Mouse (Mus musculus) heart, embryonic 11.5 days (tissue): ENCODE results near the gene Slc25a41. TPM values are rescaled to one million over a fixed set of nuclear protein-coding genes. Genes with fewer than 3 reads are reported as not detected.
"Not testable (repeated sequence)": the region's sequence is repeated elsewhere in the genome, so short reads cannot be mapped to it uniquely, and the experiment has no call there.

Experiments used
- ATAC-seq: fragments of 200-750 bp; cut with Nextera tagmentation; replicated peaks from 2 replicates; pipeline ENCODE4 v1.8.0; 2017; ENCODE audit warnings: moderate library complexity; ENCODE audit not compliant: insufficient number of reproducible peaks, low FRiP score, low TSS enrichment
- H3K27ac ChIP-seq: fragments of 300-500 bp; sonication (generic); 2 replicates; pipeline ENCODE4 v1.5.1; 2014; ENCODE audit warnings: mild to moderate bottlenecking, low read depth, low read length
- H3K27me3 ChIP-seq: fragments of 300-500 bp; sonication (generic); 2 replicates; pipeline ENCODE4 v1.6.1; 2014; ENCODE audit warnings: mild to moderate bottlenecking, low read length, mixed read lengths; ENCODE audit not compliant: control insufficient read depth, insufficient read depth
- H3K36me3 ChIP-seq: fragments of 300-500 bp; sonication (generic); 2 replicates; pipeline ENCODE4 v1.6.1; 2014; ENCODE audit warnings: mild to moderate bottlenecking, low read length, moderate library complexity, mixed read lengths; ENCODE audit not compliant: control insufficient read depth, insufficient read depth
- H3K4me1 ChIP-seq: fragments of 300-500 bp; sonication (generic); 2 replicates; pipeline ENCODE4 v1.6.1; 2014; ENCODE audit warnings: low read length; ENCODE audit not compliant: control insufficient read depth, insufficient read depth
- H3K4me2 ChIP-seq: fragments of 300-500 bp; sonication (generic); 2 replicates; pipeline ENCODE4 v1.6.1; 2014; ENCODE audit warnings: mild to moderate bottlenecking, moderate library complexity
- H3K4me3 ChIP-seq: fragments of 300-500 bp; sonication (generic); 2 replicates; pipeline ENCODE4 v1.5.1; 2014; ENCODE audit warnings: low read depth, low read length
- H3K9ac ChIP-seq: fragments of 300-500 bp; sonication (generic); 2 replicates; pipeline ENCODE4 v1.6.1; 2014; ENCODE audit warnings: mild to moderate bottlenecking, low read depth, low read length, moderate library complexity
- H3K9me3 ChIP-seq: fragments of 300-500 bp; sonication (generic); replicated peaks from 2 replicates; pipeline ENCODE4 v1.6.1; 2016; ENCODE audit warnings: low read length; ENCODE audit not compliant: control insufficient read depth
- WGBS: fragments of 180-500 bp; shearing (Covaris S2); extraction: QIAGEN DNeasy Blood & Tissue Kit; methylation state at CpG from one replicate; pipeline ENCODE4 v1.1.7; 2014; ENCODE audit not compliant: insufficient replicate concordance; 5-methylcytosine and 5-hydroxymethylcytosine counted together
- polyA plus RNA-seq: library from polyadenylated mRNA; unstranded; fragments of >200 nt; fragmentation: Nextera tagmentation; extraction: Ambion mirVana; gene quantifications from 2 replicates; pipeline ENCODE4 v1.2.1, GENCODE M21; 2014

Gene Slc25a41
- polyA plus RNA-seq, 1 experiment from 2014 or later: not detected

DNA sequence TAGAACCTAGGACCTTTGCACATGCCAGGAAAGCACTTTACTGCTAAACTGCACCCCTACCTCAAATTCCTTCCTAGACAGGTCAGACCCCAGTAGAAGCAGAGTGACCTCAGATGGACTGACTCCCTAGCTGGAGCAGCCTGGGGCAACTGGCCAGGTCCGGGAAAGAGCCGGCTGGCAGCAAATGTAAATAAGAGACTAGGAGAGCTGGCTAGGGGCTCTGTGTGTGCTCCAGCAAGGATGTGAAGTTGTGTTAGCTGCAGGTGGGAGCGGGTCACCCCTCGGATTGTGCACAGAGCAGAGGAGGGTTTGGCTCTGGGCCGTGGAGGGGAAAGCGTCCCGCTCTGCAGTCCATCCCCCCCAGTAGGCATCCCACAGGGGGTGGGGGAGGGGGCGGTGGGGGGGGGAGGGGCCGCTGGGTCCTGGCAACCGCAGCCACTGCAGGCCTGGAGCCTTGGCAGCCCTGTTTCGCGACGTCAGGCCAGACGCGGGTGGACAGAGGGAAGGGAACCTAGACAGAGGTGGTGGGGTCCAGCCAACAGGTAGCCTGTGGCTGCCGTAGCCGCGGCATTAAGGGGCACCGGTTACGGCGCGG, 17.5 kb upstream of the Slc25a41 start, which contains the start of gene Crb3:
Gene Crb3 (plus strand): TSS at position 215 of the 595 bp plus-strand sequence.
- Histone ChIP-seq H3K27ac (no peak within 1 kb of the TSS), H3K36me3 (no peaks in the 10 kb centered on the region), H3K9ac (peak within 1 kb of the TSS; percentile 86), H3K9me3 (no peaks in the 10 kb centered on the region), H3K4me1 (peaks cover 17% of the 10 kb centered on the region), H3K4me3 (peak within 1 kb of the TSS; percentile 81), H3K27me3 (peaks cover 32% of the 10 kb centered on the region), H3K4me2 (peak within 1 kb of the TSS; percentile 91)
- ATAC-seq: 0 out of 2 replicates have a peak, but pooled peaks have one; percentile 7
- 1% methylated on average over 19 of the region's 22 CpGs for WGBS

DNA sequence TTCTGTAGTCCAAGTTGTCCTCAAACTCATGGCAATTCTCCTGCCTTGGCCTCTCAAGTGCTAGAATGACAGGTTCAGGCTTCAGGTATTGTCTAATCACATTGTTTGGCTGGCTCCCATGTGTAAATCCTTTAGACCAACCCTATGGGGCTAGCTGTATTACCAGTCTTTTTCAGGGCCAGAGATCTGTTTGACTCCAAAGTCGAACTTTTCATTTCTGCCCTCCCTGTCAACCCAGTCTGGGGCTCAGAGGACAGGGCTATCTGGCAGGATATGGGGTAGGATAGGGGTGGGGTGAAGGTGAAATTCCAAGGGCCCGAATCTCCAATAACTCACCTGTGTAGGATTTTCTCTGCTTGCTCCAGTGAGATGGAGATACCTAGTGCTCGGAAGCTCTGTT, 14.8 kb upstream of the Slc25a41 start:
- Histone ChIP-seq H3K36me3 (peaks cover 4% of the 10 kb centered on the region; the same call in 1 of the 2 replicates), H3K27ac (no peak overlapping the region), H3K4me2 (no peak overlapping the region), H3K9me3 (no peaks in the 10 kb centered on the region), H3K9ac (no peak overlapping the region), H3K4me3 (no peak overlapping the region), H3K27me3 (peaks cover 10% of the 10 kb centered on the region), H3K4me1 (peaks cover 9% of the 10 kb centered on the region; the same call in 1 of the 2 replicates)
- ATAC-seq: no peak
- 71% methylated on average over 3 of the region's 3 CpGs for WGBS

DNA sequence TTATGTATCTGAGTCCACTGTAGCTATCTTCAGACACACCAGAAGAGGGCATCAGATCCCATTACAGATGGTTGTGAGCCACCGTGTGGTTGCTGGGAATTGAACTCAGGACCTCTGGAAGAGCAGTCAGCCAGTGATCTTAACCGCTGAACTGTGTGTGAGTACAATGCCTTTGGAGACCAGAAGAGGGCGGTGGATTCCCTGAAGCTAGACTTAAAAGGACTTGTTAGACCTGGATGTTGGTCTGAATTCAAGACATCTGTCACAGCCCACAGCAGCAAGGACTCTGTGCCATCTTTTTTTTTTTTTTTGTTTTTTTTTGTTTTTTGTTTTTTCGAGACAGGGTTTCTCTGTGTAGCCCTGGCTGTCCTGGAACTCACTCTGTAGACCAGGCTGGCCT, 10.2 kb upstream of the Slc25a41 start:
- not testable (repeated sequence) for H3K4me2 ChIP-seq, H3K36me3 ChIP-seq, H3K27me3 ChIP-seq, ATAC-seq, H3K27ac ChIP-seq, H3K9me3 ChIP-seq, H3K4me1 ChIP-seq, H3K4me3 ChIP-seq, H3K9ac ChIP-seq
- whole genome bisulfite sequencing: 80% methylated on average over 4 of the region's 4 CpGs

DNA sequence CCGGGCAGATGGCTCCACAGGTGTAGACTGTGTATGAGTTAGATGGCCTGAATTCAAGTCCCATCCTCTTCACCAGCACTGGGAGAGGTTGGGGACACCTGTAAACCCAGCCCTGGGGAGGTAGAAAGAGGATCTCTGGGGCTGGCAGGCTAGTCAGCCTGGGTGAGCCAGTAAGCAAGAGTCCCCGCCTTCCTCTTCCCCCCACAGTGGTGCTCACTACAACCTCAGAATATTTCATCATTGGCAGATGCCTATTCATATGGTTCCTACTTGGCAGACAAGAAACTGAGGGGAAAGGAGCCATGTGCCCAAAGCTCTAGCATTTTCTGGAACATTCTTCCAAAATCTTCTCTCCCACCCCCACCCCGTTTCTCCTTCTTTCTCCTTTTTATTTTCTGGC, 7.4 kb upstream of the Slc25a41 start:
- no peak for ATAC-seq
- 85% methylated on average over 3 of the region's 3 CpGs for WGBS
- Histone ChIP-seq H3K4me1 (no peaks in the 10 kb centered on the region), H3K27me3 (no peaks in the 10 kb centered on the region), H3K4me2 (no peak overlapping the region), H3K27ac (no peak overlapping the region), H3K4me3 (no peak overlapping the region), H3K36me3 (peaks cover 6% of the 10 kb centered on the region; the same call in 1 of the 2 replicates), H3K9ac (no peak overlapping the region), H3K9me3 (no peaks in the 10 kb centered on the region)

DNA sequence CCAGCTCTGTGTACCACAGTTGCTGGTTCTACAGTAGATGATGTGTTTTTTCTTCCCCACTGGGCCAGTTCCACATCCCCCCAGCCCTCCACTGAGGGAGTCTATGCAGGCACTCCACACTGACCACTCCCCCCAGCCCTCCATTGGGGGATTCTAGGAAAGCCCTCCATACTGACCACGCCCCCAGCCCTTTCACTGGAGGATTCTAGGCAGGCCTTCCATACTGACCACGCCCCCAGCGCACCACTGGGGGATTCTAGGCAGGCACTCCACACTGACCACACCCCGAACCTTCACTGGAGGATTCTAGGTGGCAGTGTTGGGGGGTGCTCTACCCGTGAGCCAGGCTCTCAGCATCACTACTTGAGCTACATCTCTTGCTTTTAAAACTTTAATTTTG, 6.0 kb upstream of the Slc25a41 start:
- no peak overlapping the region for H3K4me2 ChIP-seq
- H3K4me1 ChIP-seq: peaks cover 3% of the 10 kb centered on the region; the same call in 1 of the 2 replicates
- H3K27me3 ChIP-seq: no peaks in the 10 kb centered on the region
- H3K4me3 ChIP-seq: no peak overlapping the region
- ATAC-seq: 0 out of 2 replicates have a peak, but pooled peaks have one; percentile 11
- no peak overlapping the region for H3K9ac ChIP-seq
- WGBS: 31% methylated on average over 5 of the region's 5 CpGs
- no peaks in the 10 kb centered on the region for H3K9me3 ChIP-seq
- no peak overlapping the region for H3K27ac ChIP-seq
- peaks cover 5% of the 10 kb centered on the region; the same call in 1 of the 2 replicates for H3K36me3 ChIP-seq

DNA sequence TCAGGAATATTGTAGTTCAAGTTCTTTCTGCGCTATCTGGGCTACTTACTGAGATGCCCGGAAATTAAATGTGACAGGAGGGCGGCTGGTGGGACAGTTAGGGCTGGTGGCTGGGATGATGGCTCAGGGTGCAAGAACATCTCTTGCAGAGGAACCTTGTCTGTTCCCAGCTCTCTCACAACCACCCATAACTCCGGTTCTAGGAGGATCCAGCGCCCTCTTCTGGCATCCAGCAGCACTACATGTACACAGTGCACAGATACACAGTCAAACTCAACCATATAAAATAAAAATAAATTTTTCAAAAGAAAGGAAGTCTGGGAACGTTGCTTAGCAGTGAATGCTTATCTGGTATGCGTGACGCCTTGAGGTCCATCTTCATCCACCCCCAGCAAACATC, 2.5 kb downstream of the Slc25a41 start:
- peaks cover 11% of the 10 kb centered on the region for H3K27me3 ChIP-seq
- H3K4me3 ChIP-seq: no peak overlapping the region
- H3K27ac ChIP-seq: no peak overlapping the region
- H3K4me1 ChIP-seq: peaks cover 3% of the 10 kb centered on the region; the same call in 1 of the 2 replicates
- no peak overlapping the region for H3K4me2 ChIP-seq
- no peak for ATAC-seq
- no peaks in the 10 kb centered on the region for H3K36me3 ChIP-seq
- 35% methylated on average over 8 of the region's 8 CpGs for WGBS
- no peaks in the 10 kb centered on the region for H3K9me3 ChIP-seq
- no peak overlapping the region for H3K9ac ChIP-seq

DNA sequence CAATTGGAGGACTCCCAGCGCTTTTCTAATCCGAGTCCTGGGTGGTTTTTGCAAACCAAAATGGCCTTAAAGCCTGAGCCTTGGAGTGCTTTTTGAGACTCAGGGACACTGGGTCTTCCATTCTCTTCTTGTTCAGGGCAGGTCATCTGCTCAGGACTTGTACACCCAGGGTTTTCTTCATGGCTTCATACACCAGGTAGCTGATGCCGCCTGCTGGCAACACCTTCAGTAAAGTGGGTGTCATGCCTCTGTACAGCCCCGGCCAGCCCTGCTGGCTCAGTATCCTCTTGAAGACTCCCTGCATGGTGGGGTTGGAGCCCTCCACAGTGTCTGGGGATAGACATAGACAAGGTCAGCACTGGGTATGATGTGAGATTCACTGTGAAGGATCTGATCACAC, 8.6 kb downstream of the Slc25a41 start:
- no peak overlapping the region for H3K27ac ChIP-seq
- WGBS: 78% methylated on average over 4 of the region's 4 CpGs
- no peak overlapping the region for H3K9ac ChIP-seq
- peaks cover 13% of the 10 kb centered on the region for H3K4me1 ChIP-seq
- no peaks in the 10 kb centered on the region for H3K27me3 ChIP-seq
- no peak for ATAC-seq
- peak overlapping the region; percentile 68 for H3K4me2 ChIP-seq
- peaks cover 4% of the 10 kb centered on the region for H3K36me3 ChIP-seq
- H3K4me3 ChIP-seq: no peak overlapping the region
- H3K9me3 ChIP-seq: no peaks in the 10 kb centered on the region

DNA sequence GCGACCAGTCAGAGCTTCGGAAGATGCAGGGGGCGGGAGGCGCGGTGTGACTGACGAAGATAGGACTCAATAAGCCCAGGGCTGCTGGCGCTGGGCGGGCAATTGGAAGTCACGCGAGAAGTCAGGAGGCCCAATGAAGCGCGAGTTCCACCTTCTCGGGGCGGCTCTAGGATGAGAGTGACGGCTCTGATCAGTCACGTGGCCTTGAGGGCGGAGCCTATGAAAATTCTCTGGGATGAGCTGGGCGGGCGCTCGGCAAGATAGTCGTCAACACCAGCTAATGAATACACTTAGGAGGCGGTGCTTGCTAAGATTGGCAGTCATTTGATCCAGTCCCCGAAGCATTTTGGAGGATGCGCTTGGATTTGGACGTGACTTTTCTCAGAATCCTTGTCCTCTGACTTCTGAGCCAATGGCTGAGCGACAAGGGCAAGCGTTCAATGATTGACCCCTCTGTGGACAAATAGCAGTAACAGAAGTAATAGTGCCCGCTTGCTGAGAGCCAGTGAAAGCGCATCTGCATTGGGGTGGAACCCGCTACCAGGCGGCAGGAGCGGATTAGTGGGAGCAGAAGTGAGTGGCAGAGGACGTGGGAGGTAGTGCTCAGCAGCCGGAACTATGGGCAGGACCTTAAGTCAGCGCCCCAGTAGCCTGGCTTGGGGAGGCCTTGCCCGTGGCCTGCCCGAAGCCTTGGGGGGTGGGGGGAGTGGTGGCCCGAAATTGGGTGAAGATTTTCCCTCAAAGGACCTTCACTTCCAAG, 9.6 kb downstream of the Slc25a41 start:
- Histone ChIP-seq H3K9ac (peak overlapping the region; percentile 65), H3K4me3 (peak overlapping the region; percentile 97), H3K4me1 (peaks cover 13% of the 10 kb centered on the region), H3K27me3 (no peaks in the 10 kb centered on the region), H3K36me3 (peaks cover 10% of the 10 kb centered on the region), H3K9me3 (no peaks in the 10 kb centered on the region), H3K27ac (peak overlapping the region; percentile 81), H3K4me2 (peak overlapping the region; percentile 68)
- peak; percentile 98 for ATAC-seq
- WGBS: under 1% methylated on average over 37 of the region's 38 CpGs
